Mouse (Mus musculus) embryonic facial prominence, embryonic 14.5 days (tissue): ENCODE measurements around the gene Wdr26. TPM values are rescaled to one million over a fixed set of nuclear protein-coding genes. Genes with fewer than 3 reads are reported as not detected.

Experiments used
- polyA plus RNA-seq: library from polyadenylated mRNA; unstranded; fragments of >200 nt; fragmentation: Nextera tagmentation; extraction: Ambion mirVana; gene quantifications from 2 replicates; pipeline ENCODE4 v1.2.1, GENCODE M21; 2014

The Wdr26 gene
- polyA plus RNA-seq, 1 experiment from 2014 or later, result 50.8 TPM

Other genes starting within 250 kb of the Wdr26 start
- 13.1 and 15.4 TPM in 2 replicates for gene Ephx1, start 191.1 kb downstream of the Wdr26 start, polyA plus RNA-seq
- gene 9130409I23Rik, start 160.8 kb downstream of the Wdr26 start, polyA plus RNA-seq, result not detected in 2 replicates
- 28.7 and 33.8 TPM in 2 replicates for gene Nvl, start 67.8 kb downstream of the Wdr26 start, polyA plus RNA-seq
- gene Cnih4, start 67.3 kb downstream of the Wdr26 start, polyA plus RNA-seq, result 89.8 and 101 TPM in 2 replicates
- gene Cnih3, start 140.6 kb upstream of the Wdr26 start, polyA plus RNA-seq, result 1.3 and 1.6 TPM in 2 replicates